Mouse (Mus musculus) left cerebral cortex, adult 9 months (tissue): ENCODE data around the gene Tmbim6.
A peak's percentile ranks its signal among the peaks of the same experiment; 100 is the strongest.

Experiments
- DNase-seq, 2 experiments: peaks; one replicate each; pipeline ENCODE4 v3.0.0; 2022; ENCODE audit warnings: low spot score in 2 of 2

The Tmbim6 gene

GRCm38 (mm10) chr15:99449751-99450280 lies 57.1 kb downstream of the Tmbim6 start:
- no peak for DNase-seq

GRCm38 (mm10) chr15:99453153-99453900 lies 60.6 kb downstream of the Tmbim6 start:
- no peak for DNase-seq

- DNase-seq: no peak
These were observed 62.0 kb downstream of the Tmbim6 start for GRCm38 (mm10) chr15:99454585-99455279.

GRCm38 (mm10) chr15:99455415-99455814 lies 62.7 kb downstream of the Tmbim6 start:
- no peak for DNase-seq

- DNase-seq: no peak
These were observed 63.8 kb downstream of the Tmbim6 start for GRCm38 (mm10) chr15:99456338-99456962.

- DNase-seq: peak in 1 of 2 experiments; percentile 51
These were observed 64.4 kb downstream of the Tmbim6 start for GRCm38 (mm10) chr15:99456963-99457605.

- DNase-seq: peak; percentile 63 to 87
These were observed 65.1 kb downstream of the Tmbim6 start, which contains the start of gene Nckap5l for GRCm38 (mm10) chr15:99457606-99458401. Gene Nckap5l (minus strand): TSS chr15:99457748.
